Mouse (Mus musculus): ENCODE data around the gene Rad17.

Rad17 gene

DNA sequence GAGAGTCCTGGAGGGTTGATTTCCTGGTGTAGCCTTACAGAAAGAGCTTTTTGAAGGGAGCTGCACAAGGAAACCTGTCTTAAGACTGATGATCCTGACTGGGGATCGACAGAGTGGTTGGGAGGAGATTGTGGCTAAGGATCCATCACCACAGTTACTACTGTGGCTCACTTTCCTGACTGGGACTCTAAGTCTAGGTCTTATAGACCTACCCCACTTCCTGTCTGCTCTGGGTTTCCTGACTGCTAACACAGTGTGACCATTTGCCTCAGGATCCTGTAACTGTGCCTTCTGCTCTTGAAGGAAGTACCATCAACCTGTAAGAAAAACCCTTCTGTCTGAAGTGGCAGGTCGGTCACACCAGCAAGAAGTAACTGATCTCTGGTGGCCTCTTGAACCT, 80.1 kb downstream of the Rad17 start:
- H3K27me3 ChIP-seq (ENCODE audit: insufficient read depth, low read length) = no peaks in the 10 kb centered on the region; the same call in 1 of the 2 replicates
- TF ChIP-seq POU5F1 (IDR thresholded peaks at IDR 0.05; ENCODE audit: borderline replicate concordance, low read length) (no peak), NANOG (IDR thresholded peaks at IDR 0.05; ENCODE audit: borderline replicate concordance, low read length) (no peak), CTCF (conservative IDR thresholded peaks at IDR 0.05; ENCODE audit: low read length) (no peak)
- H3K36me3 ChIP-seq (ENCODE audit: insufficient read depth, low read length) = no peaks in the 10 kb centered on the region
- no peaks in the 10 kb centered on the region for H3K9me3 ChIP-seq (ENCODE audit: low read length)
- H3K4me3 ChIP-seq (replicated peaks; ENCODE audit: low read length) = no peak overlapping the region
- H3K4me1 ChIP-seq (replicated peaks; ENCODE audit: low read depth, low read length) = peaks cover 13% of the 10 kb centered on the region; the same call in 1 of the 2 replicates

DNA sequence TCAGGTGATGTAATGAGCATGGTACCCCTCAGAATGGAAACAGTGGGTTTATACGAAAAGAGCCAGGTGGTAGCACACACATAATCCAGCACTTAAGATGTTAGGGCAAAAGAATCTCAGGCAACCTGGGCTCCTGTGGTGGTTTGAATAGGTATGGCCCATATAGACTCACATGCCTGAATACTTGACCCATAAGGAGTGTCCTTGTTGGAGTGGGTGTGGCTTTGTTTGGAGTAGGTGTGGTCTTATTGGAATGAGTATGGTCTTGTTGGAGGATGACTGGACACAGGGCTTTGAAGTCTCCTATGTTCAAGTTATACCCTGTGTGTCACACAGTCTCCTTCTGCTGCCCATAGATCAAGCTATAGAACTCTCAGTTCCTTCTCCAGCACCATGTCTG, 82.5 kb downstream of the Rad17 start:
- Histone ChIP-seq H3K27me3 (ENCODE audit: insufficient read depth, low read length) (no peaks in the 10 kb centered on the region), H3K36me3 (ENCODE audit: insufficient read depth, low read length) (no peaks in the 10 kb centered on the region), H3K4me3 (replicated peaks; ENCODE audit: low read length) (no peak overlapping the region), H3K4me1 (replicated peaks; ENCODE audit: low read depth, low read length) (peaks cover 13% of the 10 kb centered on the region; the same call in 1 of the 2 replicates), H3K9me3 (ENCODE audit: low read length) (no peaks in the 10 kb centered on the region)
- TF ChIP-seq POU5F1 (IDR thresholded peaks at IDR 0.05; ENCODE audit: borderline replicate concordance, low read length) (no peak), CTCF (conservative IDR thresholded peaks at IDR 0.05; ENCODE audit: low read length) (no peak), NANOG (IDR thresholded peaks at IDR 0.05; ENCODE audit: borderline replicate concordance, low read length) (no peak)

All from E14TG2a.4 (cell line).